Mouse (Mus musculus): Measurements from ENCODE around the gene Slc39a11. TPM values are rescaled to one million over a fixed set of nuclear protein-coding genes. Genes with fewer than 3 reads are reported as not detected.
A peak's percentile ranks its signal among the peaks of the same experiment; 100 is the strongest.

The Slc39a11 gene
- polyA plus RNA-seq, 1 experiment from 2014 or later: 25.4 TPM

- H3K4me2 ChIP-seq (replicated peaks; ENCODE audit: low read depth, low read length): no peak overlapping the region
- 73% methylated on average over 18 of the region's 18 CpGs for WGBS
- H3K4me1 ChIP-seq (ENCODE audit: insufficient read depth, low read length): no peaks in the 10 kb centered on the region
- no peaks in the 10 kb centered on the region for H3K36me3 ChIP-seq (ENCODE audit: insufficient read depth, low read length)
- H3K9me3 ChIP-seq (ENCODE audit: low read length): no peaks in the 10 kb centered on the region
- H3K27me3 ChIP-seq (ENCODE audit: insufficient read depth, low read length): no peaks in the 10 kb centered on the region
- H3K27ac ChIP-seq (ENCODE audit: low read length): no peak overlapping the region
- H3K4me3 ChIP-seq (ENCODE audit: low read length): no peak overlapping the region
- no peak overlapping the region for H3K9ac ChIP-seq (replicated peaks; ENCODE audit: low read length)
- 0 out of 2 replicates have a peak, but pooled peaks have one; percentile 23 for ATAC-seq (ENCODE audit: low FRiP score, low TSS enrichment)
Measured at GRCm38 (mm10) chr11:113525731-113526130, 124.1 kb downstream of the Slc39a11 start.

GRCm38 (mm10) chr11:113522726-113523125 is 127.2 kb downstream of the Slc39a11 start:
- ATAC-seq (ENCODE audit: low FRiP score, low TSS enrichment): no peak
- Histone ChIP-seq H3K27me3 (ENCODE audit: insufficient read depth, low read length) (no peaks in the 10 kb centered on the region), H3K9ac (replicated peaks; ENCODE audit: low read length) (no peak overlapping the region), H3K27ac (ENCODE audit: low read length) (no peak overlapping the region), H3K9me3 (ENCODE audit: low read length) (no peaks in the 10 kb centered on the region), H3K4me2 (replicated peaks; ENCODE audit: low read depth, low read length) (no peak overlapping the region), H3K4me3 (ENCODE audit: low read length) (no peak overlapping the region), H3K36me3 (ENCODE audit: insufficient read depth, low read length) (no peaks in the 10 kb centered on the region), H3K4me1 (ENCODE audit: insufficient read depth, low read length) (no peaks in the 10 kb centered on the region; the same call in 1 of the 2 replicates)
- WGBS: 80% methylated on average over 4 of the region's 4 CpGs

- H3K4me1 ChIP-seq (ENCODE audit: insufficient read depth, low read length): no peaks in the 10 kb centered on the region; the same call in 1 of the 2 replicates
- WGBS: 74% methylated on average over 20 of the region's 20 CpGs
- H3K27me3 ChIP-seq (ENCODE audit: insufficient read depth, low read length): no peaks in the 10 kb centered on the region
- no peaks in the 10 kb centered on the region for H3K36me3 ChIP-seq (ENCODE audit: insufficient read depth, low read length)
- no peak overlapping the region for H3K9ac ChIP-seq (replicated peaks; ENCODE audit: low read length)
- no peak overlapping the region for H3K4me3 ChIP-seq (ENCODE audit: low read length)
- no peak overlapping the region for H3K27ac ChIP-seq (ENCODE audit: low read length)
- H3K4me2 ChIP-seq (replicated peaks; ENCODE audit: low read depth, low read length): no peak overlapping the region
- no peak for ATAC-seq (ENCODE audit: low FRiP score, low TSS enrichment)
- no peaks in the 10 kb centered on the region for H3K9me3 ChIP-seq (ENCODE audit: low read length)
Measured at GRCm38 (mm10) chr11:113521469-113522190, 128.2 kb downstream of the Slc39a11 start.

GRCm38 (mm10) chr11:113520851-113521461 is 128.9 kb downstream of the Slc39a11 start:
- Histone ChIP-seq H3K36me3 (ENCODE audit: insufficient read depth, low read length) (no peaks in the 10 kb centered on the region), H3K4me2 (replicated peaks; ENCODE audit: low read depth, low read length) (no peak overlapping the region), H3K27ac (ENCODE audit: low read length) (no peak overlapping the region), H3K4me3 (ENCODE audit: low read length) (no peak overlapping the region), H3K4me1 (ENCODE audit: insufficient read depth, low read length) (no peaks in the 10 kb centered on the region; the same call in 1 of the 2 replicates), H3K27me3 (ENCODE audit: insufficient read depth, low read length) (no peaks in the 10 kb centered on the region), H3K9ac (replicated peaks; ENCODE audit: low read length) (no peak overlapping the region), H3K9me3 (ENCODE audit: low read length) (no peaks in the 10 kb centered on the region)
- 52% methylated on average over 17 of the region's 17 CpGs for WGBS
- ATAC-seq (ENCODE audit: low FRiP score, low TSS enrichment): no peak

- Histone ChIP-seq H3K36me3 (ENCODE audit: insufficient read depth, low read length) (no peaks in the 10 kb centered on the region), H3K27me3 (ENCODE audit: insufficient read depth, low read length) (no peaks in the 10 kb centered on the region), H3K4me2 (replicated peaks; ENCODE audit: low read depth, low read length) (no peak overlapping the region), H3K27ac (ENCODE audit: low read length) (no peak overlapping the region), H3K9ac (replicated peaks; ENCODE audit: low read length) (no peak overlapping the region), H3K9me3 (ENCODE audit: low read length) (no peaks in the 10 kb centered on the region), H3K4me1 (ENCODE audit: insufficient read depth, low read length) (no peaks in the 10 kb centered on the region; the same call in 1 of the 2 replicates), H3K4me3 (ENCODE audit: low read length) (no peak overlapping the region)
- WGBS: 73% methylated on average over 8 of the region's 8 CpGs
- ATAC-seq (ENCODE audit: low FRiP score, low TSS enrichment): no peak
Measured at GRCm38 (mm10) chr11:113520373-113520772, 129.5 kb downstream of the Slc39a11 start.

- H3K4me1 ChIP-seq (ENCODE audit: insufficient read depth, low read length): no peaks in the 10 kb centered on the region; the same call in 1 of the 2 replicates
- no peak overlapping the region for H3K9ac ChIP-seq (replicated peaks; ENCODE audit: low read length)
- H3K9me3 ChIP-seq (ENCODE audit: low read length): no peaks in the 10 kb centered on the region
- 79% methylated on average over 7 of the region's 7 CpGs for WGBS
- H3K27me3 ChIP-seq (ENCODE audit: insufficient read depth, low read length): no peaks in the 10 kb centered on the region
- no peak overlapping the region for H3K4me2 ChIP-seq (replicated peaks; ENCODE audit: low read depth, low read length)
- H3K4me3 ChIP-seq (ENCODE audit: low read length): no peak overlapping the region
- no peak overlapping the region for H3K27ac ChIP-seq (ENCODE audit: low read length)
- ATAC-seq (ENCODE audit: low FRiP score, low TSS enrichment): no peak
- H3K36me3 ChIP-seq (ENCODE audit: insufficient read depth, low read length): no peaks in the 10 kb centered on the region
Measured at GRCm38 (mm10) chr11:113519973-113520372, 129.9 kb downstream of the Slc39a11 start.

- no peaks in the 10 kb centered on the region for H3K9me3 ChIP-seq (ENCODE audit: low read length)
- ATAC-seq (ENCODE audit: low FRiP score, low TSS enrichment): no peak
- H3K4me2 ChIP-seq (replicated peaks; ENCODE audit: low read depth, low read length): no peak overlapping the region
- H3K36me3 ChIP-seq (ENCODE audit: insufficient read depth, low read length): no peaks in the 10 kb centered on the region
- 75% methylated on average over 7 of the region's 7 CpGs for WGBS
- no peak overlapping the region for H3K27ac ChIP-seq (ENCODE audit: low read length)
- H3K4me1 ChIP-seq (ENCODE audit: insufficient read depth, low read length): no peaks in the 10 kb centered on the region; the same call in 1 of the 2 replicates
- no peaks in the 10 kb centered on the region for H3K27me3 ChIP-seq (ENCODE audit: insufficient read depth, low read length)
- no peak overlapping the region for H3K9ac ChIP-seq (replicated peaks; ENCODE audit: low read length)
- H3K4me3 ChIP-seq (ENCODE audit: low read length): no peak overlapping the region
Measured at GRCm38 (mm10) chr11:113518176-113518575, 131.7 kb downstream of the Slc39a11 start.

- H3K9ac ChIP-seq (replicated peaks; ENCODE audit: low read length): no peak overlapping the region
- no peak for ATAC-seq (ENCODE audit: low FRiP score, low TSS enrichment)
- 51% methylated on average over 10 of the region's 10 CpGs for WGBS
- H3K36me3 ChIP-seq (ENCODE audit: insufficient read depth, low read length): no peaks in the 10 kb centered on the region
- peaks cover 5% of the 10 kb centered on the region; the same call in 1 of the 2 replicates for H3K4me1 ChIP-seq (ENCODE audit: insufficient read depth, low read length)
- no peaks in the 10 kb centered on the region for H3K27me3 ChIP-seq (ENCODE audit: insufficient read depth, low read length)
- H3K9me3 ChIP-seq (ENCODE audit: low read length): no peaks in the 10 kb centered on the region
- no peak overlapping the region for H3K27ac ChIP-seq (ENCODE audit: low read length)
- no peak overlapping the region for H3K4me2 ChIP-seq (replicated peaks; ENCODE audit: low read depth, low read length)
- no peak overlapping the region for H3K4me3 ChIP-seq (ENCODE audit: low read length)
Measured at GRCm38 (mm10) chr11:113516156-113516555, 133.7 kb downstream of the Slc39a11 start.

GRCm38 (mm10) chr11:113512976-113513375 is 136.9 kb downstream of the Slc39a11 start:
- H3K27ac ChIP-seq (ENCODE audit: low read length): no peak overlapping the region
- no peaks in the 10 kb centered on the region for H3K27me3 ChIP-seq (ENCODE audit: insufficient read depth, low read length)
- no peak overlapping the region for H3K9ac ChIP-seq (replicated peaks; ENCODE audit: low read length)
- 48% methylated on average over 10 of the region's 10 CpGs for WGBS
- H3K4me1 ChIP-seq (ENCODE audit: insufficient read depth, low read length): 0 out of 2 replicates have a peak, but pooled peaks cover 5% of the 10 kb centered on the region
- no peak overlapping the region for H3K4me3 ChIP-seq (ENCODE audit: low read length)
- no peaks in the 10 kb centered on the region for H3K36me3 ChIP-seq (ENCODE audit: insufficient read depth, low read length)
- H3K9me3 ChIP-seq (ENCODE audit: low read length): no peaks in the 10 kb centered on the region
- H3K4me2 ChIP-seq (replicated peaks; ENCODE audit: low read depth, low read length): no peak overlapping the region
- 0 out of 2 replicates have a peak, but pooled peaks have one; percentile 24 for ATAC-seq (ENCODE audit: low FRiP score, low TSS enrichment)

GRCm38 (mm10) chr11:113512150-113512549 is 137.7 kb downstream of the Slc39a11 start:
- Histone ChIP-seq H3K27me3 (ENCODE audit: insufficient read depth, low read length) (no peaks in the 10 kb centered on the region), H3K9ac (replicated peaks; ENCODE audit: low read length) (no peak overlapping the region), H3K9me3 (ENCODE audit: low read length) (no peaks in the 10 kb centered on the region), H3K36me3 (ENCODE audit: insufficient read depth, low read length) (no peaks in the 10 kb centered on the region), H3K4me3 (ENCODE audit: low read length) (no peak overlapping the region), H3K4me1 (ENCODE audit: insufficient read depth, low read length) (0 out of 2 replicates have a peak, but pooled peaks cover 5% of the 10 kb centered on the region), H3K4me2 (replicated peaks; ENCODE audit: low read depth, low read length) (no peak overlapping the region), H3K27ac (ENCODE audit: low read length) (no peak overlapping the region)
- ATAC-seq (ENCODE audit: low FRiP score, low TSS enrichment): no peak
- 83% methylated on average over 7 of the region's 7 CpGs for WGBS

All from kidney, embryonic 16.5 days (tissue).